Mouse (Mus musculus): ENCODE data around the gene Acot7. TPM values are rescaled to one million over a fixed set of nuclear protein-coding genes. Genes with fewer than 3 reads are reported as not detected.
A peak's percentile ranks its signal among the peaks of the same experiment; 100 is the strongest.

The Acot7 gene
- 100 to 1,000 TPM; 318 to 353 TPM for total RNA-seq (2021)

GRCm38 (mm10) chr4:152177537-152178343, at the start of gene Acot7:
Gene Acot7 (plus strand): TSS chr4:152178134.
- peak; percentile 81 to 82 for DNase-seq (ENCODE audit: extremely low spot score in 1 of 2, low spot score in 1 of 2)

- no peak for DNase-seq (ENCODE audit: extremely low spot score in 1 of 2, low spot score in 1 of 2)
These were observed 49.1 kb upstream of the Acot7 start for GRCm38 (mm10) chr4:152128784-152129183.

- no peak for DNase-seq (ENCODE audit: extremely low spot score in 1 of 2, low spot score in 1 of 2)
These were observed 48.5 kb upstream of the Acot7 start for GRCm38 (mm10) chr4:152129395-152129930.

- DNase-seq (ENCODE audit: extremely low spot score in 1 of 2, low spot score in 1 of 2): peak in 1 of 2 experiments; percentile 48
These were observed 46.9 kb upstream of the Acot7 start for GRCm38 (mm10) chr4:152130771-152131653.

GRCm38 (mm10) chr4:152131809-152132771, 45.8 kb upstream of the Acot7 start:
- no peak for DNase-seq (ENCODE audit: extremely low spot score in 1 of 2, low spot score in 1 of 2)

GRCm38 (mm10) chr4:152132772-152133169, 45.2 kb upstream of the Acot7 start:
- DNase-seq (ENCODE audit: extremely low spot score in 1 of 2, low spot score in 1 of 2): no peak

- DNase-seq (ENCODE audit: extremely low spot score in 1 of 2, low spot score in 1 of 2): no peak
These were observed 44.7 kb upstream of the Acot7 start for GRCm38 (mm10) chr4:152133213-152133612.

GRCm38 (mm10) chr4:152134507-152134906, 43.4 kb upstream of the Acot7 start:
- peak in 1 of 2 experiments; percentile 49 for DNase-seq (ENCODE audit: extremely low spot score in 1 of 2, low spot score in 1 of 2)

- no peak for DNase-seq (ENCODE audit: extremely low spot score in 1 of 2, low spot score in 1 of 2)
These were observed 42.6 kb upstream of the Acot7 start for GRCm38 (mm10) chr4:152135363-152135762.

- DNase-seq (ENCODE audit: extremely low spot score in 1 of 2, low spot score in 1 of 2): no peak
These were observed 41.6 kb upstream of the Acot7 start for GRCm38 (mm10) chr4:152136112-152136875.

- no peak for DNase-seq (ENCODE audit: extremely low spot score in 1 of 2, low spot score in 1 of 2)
These were observed 41.1 kb upstream of the Acot7 start for GRCm38 (mm10) chr4:152136876-152137250.

GRCm38 (mm10) chr4:152138497-152139260, 39.3 kb upstream of the Acot7 start:
- peak; percentile 65 to 71 for DNase-seq (ENCODE audit: extremely low spot score in 1 of 2, low spot score in 1 of 2)

- DNase-seq (ENCODE audit: extremely low spot score in 1 of 2, low spot score in 1 of 2): no peak
These were observed 37.5 kb upstream of the Acot7 start for GRCm38 (mm10) chr4:152140441-152140840.

- DNase-seq (ENCODE audit: extremely low spot score in 1 of 2, low spot score in 1 of 2): no peak
These were observed 36.3 kb upstream of the Acot7 start for GRCm38 (mm10) chr4:152141521-152142135.

GRCm38 (mm10) chr4:152143632-152144031, 34.3 kb upstream of the Acot7 start:
- no peak for DNase-seq (ENCODE audit: extremely low spot score in 1 of 2, low spot score in 1 of 2)

GRCm38 (mm10) chr4:152145473-152145872, 32.5 kb upstream of the Acot7 start:
- DNase-seq (ENCODE audit: extremely low spot score in 1 of 2, low spot score in 1 of 2): no peak

- DNase-seq (ENCODE audit: extremely low spot score in 1 of 2, low spot score in 1 of 2): no peak
These were observed 31.7 kb upstream of the Acot7 start for GRCm38 (mm10) chr4:152146033-152146827.
